Mouse (Mus musculus): ENCODE data around the gene Rnf185. TPM values are rescaled to one million over a fixed set of nuclear protein-coding genes. Genes with fewer than 3 reads are reported as not detected.

Rnf185 gene
- polyA plus RNA-seq, 2 experiments, result 33.4 to 41.6 TPM

- peak overlapping the region; percentile 84 for H3K27ac ChIP-seq (replicated peaks; ENCODE audit: low read depth, low read length)
- peak overlapping the region; percentile 88 for H3K4me3 ChIP-seq (replicated peaks; ENCODE audit: low read length)
- no peaks in the 10 kb centered on the region for H3K9me3 ChIP-seq (ENCODE audit: control insufficient read depth, low read length)
- peak overlapping the region; percentile 82 for H3K9ac ChIP-seq (ENCODE audit: low read depth, low read length, severe bottlenecking)
- peak overlapping the region; percentile 89 for H3K4me2 ChIP-seq (replicated peaks; ENCODE audit: low read depth, low read length, severe bottlenecking)
- peak; percentile 13 for ATAC-seq (ENCODE audit: low FRiP score, low read depth)
- no peak for TF ChIP-seq POLR2A (IDR thresholded peaks at IDR 0.05; ENCODE audit: borderline replicate concordance, extremely low read depth, insufficient read depth, insufficient read length)
- under 1% methylated on average over 20 of the region's 20 CpGs for WGBS
- H3K27me3 ChIP-seq (ENCODE audit: control insufficient read depth, insufficient read depth, low read length), result no peaks in the 10 kb centered on the region
- H3K4me1 ChIP-seq (ENCODE audit: control insufficient read depth, insufficient read depth, low read length), result peaks cover 17% of the 10 kb centered on the region
- no peak for DNase-seq (ENCODE audit: low spot score)
- H3K36me3 ChIP-seq (ENCODE audit: control insufficient read depth, insufficient read depth, low read length), result peaks cover 7% of the 10 kb centered on the region; the same call in 1 of the 2 replicates
Observed at GRCm38 (mm10) chr11:3451701-3452163, 431 bp downstream of the Rnf185 start.

- H3K9ac ChIP-seq (ENCODE audit: low read depth, low read length, severe bottlenecking), result no peak overlapping the region
- no peaks in the 10 kb centered on the region for H3K27me3 ChIP-seq (ENCODE audit: control insufficient read depth, insufficient read depth, low read length)
- 83% methylated on average over 8 of the region's 8 CpGs for WGBS
Observed at GRCm38 (mm10) chr11:3444875-3445274, 7.3 kb downstream of the Rnf185 start.

GRCm38 (mm10) chr11:3443091-3443490 lies 9.1 kb downstream of the Rnf185 start:
- no peak overlapping the region for H3K9ac ChIP-seq (ENCODE audit: low read depth, low read length, severe bottlenecking)
- TF ChIP-seq POLR2A (IDR thresholded peaks at IDR 0.05; ENCODE audit: borderline replicate concordance, extremely low read depth, insufficient read depth, insufficient read length), result no peak
- H3K27ac ChIP-seq (replicated peaks; ENCODE audit: low read depth, low read length), result no peak overlapping the region
- H3K4me1 ChIP-seq (ENCODE audit: control insufficient read depth, insufficient read depth, low read length), result no peaks in the 10 kb centered on the region
- WGBS, result 95% methylated on average over 2 of the region's 2 CpGs
- ATAC-seq (ENCODE audit: low FRiP score, low read depth), result no peak
- H3K4me2 ChIP-seq (replicated peaks; ENCODE audit: low read depth, low read length, severe bottlenecking), result no peak overlapping the region
- H3K4me3 ChIP-seq (replicated peaks; ENCODE audit: low read length), result no peak overlapping the region
- H3K27me3 ChIP-seq (ENCODE audit: control insufficient read depth, insufficient read depth, low read length), result no peaks in the 10 kb centered on the region
- no peak for DNase-seq (ENCODE audit: low spot score)
- H3K36me3 ChIP-seq (ENCODE audit: control insufficient read depth, insufficient read depth, low read length), result no peaks in the 10 kb centered on the region
- H3K9me3 ChIP-seq (ENCODE audit: control insufficient read depth, low read length), result no peaks in the 10 kb centered on the region

More at GRCm38 (mm10) chr11:3444875-3445274, 7.3 kb downstream of the Rnf185 start:
- no peak for TF ChIP-seq POLR2A (IDR thresholded peaks at IDR 0.05; ENCODE audit: borderline replicate concordance, extremely low read depth, insufficient read depth, insufficient read length)
- no peaks in the 10 kb centered on the region for H3K9me3 ChIP-seq (ENCODE audit: control insufficient read depth, low read length)
- no peak overlapping the region for H3K4me3 ChIP-seq (replicated peaks; ENCODE audit: low read length)
- no peaks in the 10 kb centered on the region for H3K36me3 ChIP-seq (ENCODE audit: control insufficient read depth, insufficient read depth, low read length)
- H3K4me2 ChIP-seq (replicated peaks; ENCODE audit: low read depth, low read length, severe bottlenecking), result no peak overlapping the region
- no peak overlapping the region for H3K27ac ChIP-seq (replicated peaks; ENCODE audit: low read depth, low read length)
- DNase-seq (ENCODE audit: low spot score), result no peak
- no peaks in the 10 kb centered on the region for H3K4me1 ChIP-seq (ENCODE audit: control insufficient read depth, insufficient read depth, low read length)
- ATAC-seq (ENCODE audit: low FRiP score, low read depth), result no peak

GRCm38 (mm10) chr11:3442677-3443076 lies 9.5 kb downstream of the Rnf185 start:
- Histone ChIP-seq H3K4me1 (ENCODE audit: control insufficient read depth, insufficient read depth, low read length) (no peaks in the 10 kb centered on the region), H3K27ac (replicated peaks; ENCODE audit: low read depth, low read length) (no peak overlapping the region), H3K9me3 (ENCODE audit: control insufficient read depth, low read length) (no peaks in the 10 kb centered on the region), H3K4me3 (replicated peaks; ENCODE audit: low read length) (no peak overlapping the region), H3K4me2 (replicated peaks; ENCODE audit: low read depth, low read length, severe bottlenecking) (no peak overlapping the region), H3K36me3 (ENCODE audit: control insufficient read depth, insufficient read depth, low read length) (no peaks in the 10 kb centered on the region), H3K9ac (ENCODE audit: low read depth, low read length, severe bottlenecking) (no peak overlapping the region), H3K27me3 (ENCODE audit: control insufficient read depth, insufficient read depth, low read length) (no peaks in the 10 kb centered on the region)
- no peak for TF ChIP-seq POLR2A (IDR thresholded peaks at IDR 0.05; ENCODE audit: borderline replicate concordance, extremely low read depth, insufficient read depth, insufficient read length)
- 72% methylated on average over 4 of the region's 4 CpGs for WGBS
- ATAC-seq (ENCODE audit: low FRiP score, low read depth) (no peak), DNase-seq (ENCODE audit: low spot score) (no peak)

- ATAC-seq (ENCODE audit: low FRiP score, low read depth), result no peak
Observed at GRCm38 (mm10) chr11:3441696-3442443, 10.3 kb downstream of the Rnf185 start.

More at GRCm38 (mm10) chr11:3441696-3442443, 10.3 kb downstream of the Rnf185 start:
- TF ChIP-seq POLR2A (IDR thresholded peaks at IDR 0.05; ENCODE audit: borderline replicate concordance, extremely low read depth, insufficient read depth, insufficient read length), result no peak
- H3K4me1 ChIP-seq (ENCODE audit: control insufficient read depth, insufficient read depth, low read length), result no peaks in the 10 kb centered on the region
- no peak overlapping the region for H3K27ac ChIP-seq (replicated peaks; ENCODE audit: low read depth, low read length)
- H3K27me3 ChIP-seq (ENCODE audit: control insufficient read depth, insufficient read depth, low read length), result no peaks in the 10 kb centered on the region
- H3K9me3 ChIP-seq (ENCODE audit: control insufficient read depth, low read length), result no peaks in the 10 kb centered on the region
- no peak overlapping the region for H3K4me2 ChIP-seq (replicated peaks; ENCODE audit: low read depth, low read length, severe bottlenecking)
- no peak overlapping the region for H3K4me3 ChIP-seq (replicated peaks; ENCODE audit: low read length)
- no peaks in the 10 kb centered on the region for H3K36me3 ChIP-seq (ENCODE audit: control insufficient read depth, insufficient read depth, low read length)
- peak; percentile 57 for DNase-seq (ENCODE audit: low spot score)
- H3K9ac ChIP-seq (ENCODE audit: low read depth, low read length, severe bottlenecking), result no peak overlapping the region
